Mouse (Mus musculus) liver, adult (tissue): ENCODE measurements around the gene Fam184b.

Source experiments
- GATA4 ChIP-seq: IDR thresholded peaks from 2 replicates; pipeline ENCODE4 v1.6.1; 2014; ENCODE audit warnings: mild to moderate bottlenecking, low read length; ENCODE audit not compliant: insufficient replicate concordance

The Fam184b gene

GRCm38 (mm10) chr5:45639715-45640092, 290 bp upstream of the Fam184b start:
- TF ChIP-seq GATA4: no peak

- no peak for TF ChIP-seq GATA4
These were observed 1.0 kb downstream of the Fam184b start for GRCm38 (mm10) chr5:45638378-45638777.

GRCm38 (mm10) chr5:45629470-45629869, 9.9 kb downstream of the Fam184b start:
- TF ChIP-seq GATA4: no peak

GRCm38 (mm10) chr5:45627771-45628170, 11.6 kb downstream of the Fam184b start:
- TF ChIP-seq GATA4: no peak

- TF ChIP-seq GATA4: no peak
These were observed 17.9 kb downstream of the Fam184b start for GRCm38 (mm10) chr5:45621511-45621910.

- TF ChIP-seq GATA4: no peak
These were observed 40.4 kb downstream of the Fam184b start for GRCm38 (mm10) chr5:45599056-45599455.

GRCm38 (mm10) chr5:45595363-45596039, 43.9 kb downstream of the Fam184b start:
- no peak for TF ChIP-seq GATA4

GRCm38 (mm10) chr5:45593276-45593675, 46.1 kb downstream of the Fam184b start:
- no peak for TF ChIP-seq GATA4

- no peak for TF ChIP-seq GATA4
These were observed 49.3 kb downstream of the Fam184b start for GRCm38 (mm10) chr5:45590094-45590493.

GRCm38 (mm10) chr5:45584601-45585000, 54.8 kb downstream of the Fam184b start:
- no peak for TF ChIP-seq GATA4

GRCm38 (mm10) chr5:45580279-45580678, 59.1 kb downstream of the Fam184b start:
- no peak for TF ChIP-seq GATA4

GRCm38 (mm10) chr5:45577376-45577775, 62.0 kb downstream of the Fam184b start:
- TF ChIP-seq GATA4: no peak

GRCm38 (mm10) chr5:45576716-45577115, 62.7 kb downstream of the Fam184b start:
- TF ChIP-seq GATA4: no peak

- no peak for TF ChIP-seq GATA4
These were observed 66.6 kb downstream of the Fam184b start for GRCm38 (mm10) chr5:45572816-45573215.

- TF ChIP-seq GATA4: no peak
These were observed 73.6 kb downstream of the Fam184b start for GRCm38 (mm10) chr5:45565829-45566228.

- TF ChIP-seq GATA4: no peak
These were observed 75.4 kb downstream of the Fam184b start for GRCm38 (mm10) chr5:45564054-45564453.

GRCm38 (mm10) chr5:45549586-45549985, 89.8 kb downstream of the Fam184b start:
- TF ChIP-seq GATA4: no peak
